Mouse (Mus musculus) lung, adult 2 months (tissue): ENCODE data around the gene Insr.

Experiments used
- CTCF ChIP-seq: fragments of 200-500 bp; IDR thresholded peaks from 2 replicates; pipeline ENCODE4 v1.5.1; 2011; ENCODE audit warnings: mild to moderate bottlenecking, low read length, control low read depth; ENCODE audit not compliant: insufficient read depth
- POLR2A ChIP-seq: fragments of 200-500 bp; IDR thresholded peaks from 2 replicates; pipeline ENCODE4 v1.6.1; 2011; ENCODE audit warnings: low read depth, mild to moderate bottlenecking, control low read depth, low read length, borderline replicate concordance; ENCODE audit errors: extremely low read depth

- no peak for TF ChIP-seq POLR2A
- no peak for TF ChIP-seq CTCF
Measured at GRCm38 (mm10) chr8:3276009-3276408, 3.4 kb downstream of the Insr start.
